In the genomic region with DNA sequence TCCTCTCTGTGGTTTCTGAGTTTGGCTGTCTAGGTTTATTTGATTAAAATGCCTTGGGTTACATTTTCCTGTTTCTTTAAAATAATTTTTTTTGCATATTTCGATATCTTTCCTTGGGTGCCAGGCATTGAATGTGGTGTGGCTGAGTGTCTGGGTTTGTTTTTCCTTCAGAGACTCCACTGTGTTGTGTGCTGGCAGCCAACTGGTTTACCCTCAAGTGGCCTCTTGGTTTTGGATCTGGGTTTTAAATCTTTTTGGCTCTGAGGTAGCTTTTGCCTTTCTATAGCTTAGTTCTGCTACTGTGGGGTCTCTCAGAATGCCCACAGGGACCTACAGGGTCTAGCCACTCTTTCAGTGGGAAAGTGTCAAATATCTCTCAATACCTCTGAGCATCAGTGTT, we compare ENCODE assay signal across 24 mouse cellular contexts.
A peak's percentile ranks its signal among the peaks of the same experiment; 100 is the strongest.
DNase-seq lines count a peak whose midpoint lies in the region; ATAC-seq lines count a peak whose summit lies in the region.
"Had no signal": no experiment of that assay in that cellular context is flagged by ENCODE, and none has a peak within 500 bp of the region (broad histone marks: within the 10 kb centered on the region; RNA-seq: fewer than 3 reads in every experiment).

No protein-coding gene starts in this region.

- DNase-seq in embryonic facial prominence, embryonic 10.5 days (ENCODE audit: low spot score), result no peak
- DNase-seq in kidney, postnatal 14 days, result no peak
- DNase-seq in limb, embryonic 10.5 days (ENCODE audit: low spot score), result no peak
- no peak for DNase-seq in adrenal gland, adult 2 months
- DNase-seq: adrenal gland, postnatal 10 days; cerebellum, adult 11 months; cerebellum, adult 2 months; cerebellum, postnatal 10 days; cerebellum, postnatal 36 days; embryo, embryonic 11 days; gastrocnemius, postnatal 25 days had no signal

- H3K27me3 ChIP-seq in embryonic facial prominence, embryonic 13.5 days, result no peaks in the 10 kb centered on the region
- H3K27me3 ChIP-seq in embryonic facial prominence, embryonic 10.5 days (replicated peaks; ENCODE audit: low read depth, poor library complexity, severe bottlenecking), result no peaks in the 10 kb centered on the region
- no peaks in the 10 kb centered on the region for H3K27me3 ChIP-seq in kidney, embryonic 14.5 days (ENCODE audit: control insufficient read depth, insufficient read depth, low read length)
- no peaks in the 10 kb centered on the region for H3K27me3 ChIP-seq in limb, embryonic 13.5 days
- no peaks in the 10 kb centered on the region for H3K27me3 ChIP-seq in limb, embryonic 10.5 days (ENCODE audit: low read depth, poor library complexity, severe bottlenecking)
- no peaks in the 10 kb centered on the region for H3K27me3 ChIP-seq in hindbrain, embryonic 16.5 days (replicated peaks; ENCODE audit: control insufficient read depth, insufficient read depth, low read length)
- H3K27me3 ChIP-seq: heart, embryonic 13.5 days; hindbrain, embryonic 12.5 days; hindbrain, embryonic 15.5 days; intestine, embryonic 15.5 days had no signal

- peaks cover 22% of the 10 kb centered on the region for H3K4me1 ChIP-seq in embryonic facial prominence, embryonic 13.5 days
- H3K4me1 ChIP-seq in embryonic facial prominence, embryonic 10.5 days, result peaks cover 26% of the 10 kb centered on the region
- no peaks in the 10 kb centered on the region for H3K4me1 ChIP-seq in kidney, embryonic 14.5 days (ENCODE audit: control insufficient read depth, insufficient read depth, low read length)
- H3K4me1 ChIP-seq in limb, embryonic 13.5 days, result peaks cover 18% of the 10 kb centered on the region
- H3K4me1 ChIP-seq in limb, embryonic 10.5 days, result peaks cover 10% of the 10 kb centered on the region
- no peaks in the 10 kb centered on the region for H3K4me1 ChIP-seq in hindbrain, embryonic 16.5 days (ENCODE audit: control insufficient read depth, insufficient read depth, low read depth, low read length)
- H3K4me1 ChIP-seq: forebrain, embryonic 10.5 days; heart, embryonic 10.5 days; heart, embryonic 13.5 days; hindbrain, embryonic 15.5 days; intestine, embryonic 15.5 days had no signal

- no peak overlapping the region for H3K4me2 ChIP-seq in embryonic facial prominence, embryonic 13.5 days
- no peak overlapping the region for H3K4me2 ChIP-seq in kidney, embryonic 14.5 days (replicated peaks; ENCODE audit: low read depth, low read length)
- H3K4me2 ChIP-seq in limb, embryonic 13.5 days (replicated peaks), result no peak overlapping the region
- no peak overlapping the region for H3K4me2 ChIP-seq in hindbrain, embryonic 16.5 days (ENCODE audit: low read length)
- H3K4me2 ChIP-seq: heart, embryonic 13.5 days; hindbrain, embryonic 12.5 days; hindbrain, embryonic 15.5 days; intestine, embryonic 15.5 days had no signal

- no peak for ATAC-seq in embryonic facial prominence, embryonic 13.5 days (ENCODE audit: insufficient number of reproducible peaks, insufficient read depth, low FRiP score, low TSS enrichment, low read depth)
- ATAC-seq in kidney, embryonic 14.5 days (ENCODE audit: low FRiP score, low TSS enrichment), result no peak
- no peak for ATAC-seq in limb, embryonic 13.5 days (ENCODE audit: low FRiP score, low read depth)
- ATAC-seq in hindbrain, embryonic 16.5 days, result no peak
- ATAC-seq: activated CD4-positive, CD25-positive, alpha-beta regulatory T cell, adult 4 months; forebrain, embryonic 14.5 days; intestine, embryonic 15.5 days had no signal

- peak overlapping the region; percentile 75 for H3K27ac ChIP-seq in embryonic facial prominence, embryonic 13.5 days
- H3K27ac ChIP-seq in embryonic facial prominence, embryonic 10.5 days (replicated peaks), result no peak overlapping the region
- H3K27ac ChIP-seq in kidney, embryonic 14.5 days (ENCODE audit: low read depth, low read length), result peak overlapping the region; percentile 66; the same call in 1 of the 2 replicates
- H3K27ac ChIP-seq in limb, embryonic 13.5 days, result peak overlapping the region; percentile 34; the same call in 1 of the 2 replicates
- no peak overlapping the region for H3K27ac ChIP-seq in limb, embryonic 10.5 days
- no peak overlapping the region for H3K27ac ChIP-seq in hindbrain, embryonic 16.5 days (ENCODE audit: low read depth, low read length)
- H3K27ac ChIP-seq: forebrain, embryonic 10.5 days; heart, adult 2 months; heart, embryonic 10.5 days; heart, embryonic 13.5 days; hindbrain, embryonic 12.5 days; hindbrain, embryonic 15.5 days; intestine, embryonic 15.5 days had no signal

- no peak overlapping the region for H3K9ac ChIP-seq in embryonic facial prominence, embryonic 13.5 days
- no peak overlapping the region for H3K9ac ChIP-seq in kidney, embryonic 14.5 days (ENCODE audit: low read depth, low read length)
- H3K9ac ChIP-seq in limb, embryonic 13.5 days, result no peak overlapping the region
- no peak overlapping the region for H3K9ac ChIP-seq in hindbrain, embryonic 16.5 days (ENCODE audit: low read depth, low read length)
- H3K9ac ChIP-seq: heart, embryonic 13.5 days; hindbrain, embryonic 12.5 days; hindbrain, embryonic 15.5 days; intestine, embryonic 15.5 days had no signal

- no peaks in the 10 kb centered on the region for H3K36me3 ChIP-seq in embryonic facial prominence, embryonic 13.5 days
- H3K36me3 ChIP-seq in embryonic facial prominence, embryonic 10.5 days (replicated peaks), result no peaks in the 10 kb centered on the region
- no peaks in the 10 kb centered on the region for H3K36me3 ChIP-seq in kidney, embryonic 14.5 days (ENCODE audit: control insufficient read depth, insufficient read depth, low read length)
- H3K36me3 ChIP-seq in limb, embryonic 13.5 days, result no peaks in the 10 kb centered on the region
- H3K36me3 ChIP-seq in limb, embryonic 10.5 days, result no peaks in the 10 kb centered on the region
- no peaks in the 10 kb centered on the region for H3K36me3 ChIP-seq in hindbrain, embryonic 16.5 days (ENCODE audit: control insufficient read depth, insufficient read depth, low read length)
- H3K36me3 ChIP-seq: forebrain, embryonic 10.5 days; heart, embryonic 10.5 days; heart, embryonic 13.5 days; hindbrain, embryonic 12.5 days; hindbrain, embryonic 15.5 days; intestine, embryonic 15.5 days had no signal

- 45% methylated on average over 1 of the region's 1 CpGs for WGBS in embryonic facial prominence, embryonic 13.5 days
- WGBS in embryonic facial prominence, embryonic 10.5 days, result 87% methylated on average over 1 of the region's 1 CpGs
- WGBS in kidney, embryonic 14.5 days, result 89% methylated on average over 1 of the region's 1 CpGs
- WGBS in limb, embryonic 13.5 days, result 80% methylated on average over 1 of the region's 1 CpGs
- 86% methylated on average over 1 of the region's 1 CpGs for WGBS in limb, embryonic 10.5 days
- WGBS in hindbrain, embryonic 16.5 days, result 82% methylated on average over 1 of the region's 1 CpGs

- peaks cover 3% of the 10 kb centered on the region; the same call in 1 of the 2 replicates for H3K9me3 ChIP-seq in embryonic facial prominence, embryonic 13.5 days
- H3K9me3 ChIP-seq in embryonic facial prominence, embryonic 10.5 days, result no peaks in the 10 kb centered on the region
- H3K9me3 ChIP-seq in kidney, embryonic 14.5 days (ENCODE audit: control insufficient read depth, low read length), result no peaks in the 10 kb centered on the region; the same call in 1 of the 2 replicates
- H3K9me3 ChIP-seq in limb, embryonic 13.5 days, result 0 out of 2 replicates have a peak, but pooled peaks cover 4% of the 10 kb centered on the region
- H3K9me3 ChIP-seq in limb, embryonic 10.5 days (replicated peaks), result no peaks in the 10 kb centered on the region
- H3K9me3 ChIP-seq in hindbrain, embryonic 16.5 days (ENCODE audit: control insufficient read depth, low read length), result no peaks in the 10 kb centered on the region
- H3K9me3 ChIP-seq: forebrain, embryonic 10.5 days; heart, embryonic 10.5 days; heart, embryonic 13.5 days; hindbrain, embryonic 12.5 days; intestine, embryonic 15.5 days had no signal

- H3K4me3 ChIP-seq in embryonic facial prominence, embryonic 13.5 days, result no peak overlapping the region
- H3K4me3 ChIP-seq in embryonic facial prominence, embryonic 10.5 days, result no peak overlapping the region
- H3K4me3 ChIP-seq in kidney, embryonic 14.5 days (ENCODE audit: low read length), result no peak overlapping the region
- no peak overlapping the region for H3K4me3 ChIP-seq in limb, embryonic 13.5 days
- no peak overlapping the region for H3K4me3 ChIP-seq in limb, embryonic 10.5 days
- no peak overlapping the region for H3K4me3 ChIP-seq in hindbrain, embryonic 16.5 days (ENCODE audit: low read length)
- H3K4me3 ChIP-seq: forebrain, embryonic 10.5 days; heart, adult 2 months; heart, embryonic 10.5 days; heart, embryonic 13.5 days; hindbrain, embryonic 12.5 days; hindbrain, embryonic 15.5 days; intestine, embryonic 15.5 days had no signal

Comparison
In these comparisons a context has a peak if more than half of its experiments do, and no peak if none do; other contexts are left out.
1. H3K27ac ChIP-seq: peak in embryonic facial prominence, embryonic 13.5 days (single experiment), kidney, embryonic 14.5 days (single experiment) and limb, embryonic 13.5 days (single experiment); none in embryonic facial prominence, embryonic 10.5 days (single experiment), limb, embryonic 10.5 days (single experiment) and hindbrain, embryonic 16.5 days (single experiment).